Mouse (Mus musculus) WW6 (cell line): ENCODE results near the gene Sfxn3.
"Not testable (repeated sequence)": the region's sequence is repeated elsewhere in the genome, so short reads cannot be mapped to it uniquely, and the experiment has no call there.

Experiments
- DNase-seq: peaks from one replicate; pipeline ENCODE4 v3.0.0-alpha.2; 2013; ENCODE audit warnings: low read depth, low spot score

Gene Sfxn3

DNA sequence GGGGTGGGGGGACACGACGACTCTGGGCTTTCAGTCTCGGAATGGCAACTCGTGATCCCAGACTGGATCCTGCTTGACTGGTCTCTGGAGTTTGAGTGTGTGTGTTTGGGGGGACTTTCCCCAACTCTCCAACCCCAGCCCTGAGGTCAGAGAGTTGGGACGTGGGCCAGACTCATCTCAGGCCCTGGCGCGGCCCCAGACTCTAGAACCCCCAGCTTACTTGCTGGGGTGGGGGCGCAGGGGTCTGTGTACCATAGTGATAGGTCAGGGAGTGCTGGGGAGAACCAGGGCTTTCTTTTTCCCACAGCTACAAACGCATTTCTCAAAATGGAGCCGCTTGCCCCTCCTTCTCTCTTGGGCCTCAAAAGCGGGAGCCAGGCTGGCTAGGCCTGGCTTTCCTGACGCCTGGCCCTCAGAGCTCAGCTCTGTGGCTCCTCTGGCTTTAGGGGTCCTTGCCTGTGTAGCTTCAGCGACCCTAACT lies 28.9 kb upstream of the Sfxn3 start:
- DNase-seq: no peak

DNA sequence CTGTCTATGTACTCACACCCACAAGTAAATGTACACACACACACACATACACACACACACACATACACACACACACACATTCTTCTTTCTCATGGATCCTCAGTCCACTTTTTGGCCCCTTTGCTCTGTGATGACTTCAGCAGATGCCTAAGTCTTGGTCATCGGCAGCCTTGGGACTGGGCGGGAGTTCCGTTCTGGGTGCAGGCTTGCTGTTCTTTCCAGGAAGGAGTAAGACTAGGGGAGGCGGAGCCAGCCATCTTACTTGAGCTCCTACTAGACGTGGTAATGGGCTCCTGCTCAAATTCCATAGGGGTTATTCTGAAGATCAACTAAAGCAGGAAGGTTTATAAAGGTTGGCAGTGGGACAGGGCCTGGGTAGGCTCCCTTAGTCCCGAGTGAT lies 27.0 kb upstream of the Sfxn3 start:
- no peak for DNase-seq

GRCm38 (mm10) chr19:45021362-45021761 lies 25.9 kb upstream of the Sfxn3 start:
- DNase-seq: no peak

- no peak for DNase-seq
These were observed 23.3 kb upstream of the Sfxn3 start for GRCm38 (mm10) chr19:45023993-45024392.

DNA sequence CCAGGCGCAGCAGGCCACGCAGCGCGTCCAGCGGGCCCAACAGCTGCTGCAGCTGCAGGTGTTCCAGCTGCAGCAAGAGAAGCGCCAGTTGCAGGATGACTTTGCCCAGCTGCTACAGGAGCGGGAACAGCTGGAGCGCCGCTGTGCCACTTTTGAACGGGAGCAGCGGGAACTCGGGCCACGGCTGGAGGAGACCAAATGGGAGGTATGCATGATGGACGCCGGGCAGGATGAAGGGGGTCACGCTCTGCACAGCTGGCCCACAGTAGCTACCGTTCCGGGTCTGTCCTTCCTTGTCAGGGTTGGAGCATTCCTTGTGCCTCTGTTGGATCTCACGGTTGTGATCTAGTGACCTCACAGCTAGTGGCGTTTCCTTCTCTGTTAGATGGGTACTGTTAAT lies 22.5 kb upstream of the Sfxn3 start:
- DNase-seq: no peak

DNA sequence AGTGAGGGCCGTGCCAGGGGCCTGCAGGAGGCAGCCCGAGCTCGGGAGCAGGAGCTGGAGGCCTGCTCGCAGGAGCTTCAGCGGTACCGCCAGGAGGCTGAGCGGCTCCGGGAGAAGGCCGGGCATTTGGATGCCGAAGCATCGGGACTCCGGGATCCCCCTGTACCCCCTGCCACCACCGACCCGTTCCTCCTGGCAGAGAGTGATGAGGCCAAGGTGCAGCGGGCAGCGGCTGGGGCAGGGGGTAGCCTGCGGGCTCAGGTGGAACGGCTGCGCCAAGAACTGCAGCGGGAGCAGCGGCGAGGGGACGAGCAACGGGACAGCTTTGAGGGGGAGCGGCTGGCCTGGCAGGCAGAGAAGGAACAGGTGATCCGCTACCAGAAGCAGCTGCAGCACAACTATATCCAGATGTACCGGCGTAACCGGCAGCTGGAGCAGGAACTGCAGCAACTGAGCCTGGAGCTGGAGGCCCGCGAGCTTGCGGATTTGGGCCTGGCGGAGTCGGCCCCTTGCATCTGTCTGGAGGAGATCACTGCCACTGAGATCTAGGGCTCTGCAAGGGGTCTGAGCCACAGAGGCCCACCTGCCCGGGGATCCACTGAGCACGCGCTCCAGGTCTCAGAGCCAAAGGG lies 21.2 kb upstream of the Sfxn3 start:
- DNase-seq: no peak

- DNase-seq: no peak
These were observed 20.2 kb upstream of the Sfxn3 start for GRCm38 (mm10) chr19:45026958-45027670.

GRCm38 (mm10) chr19:45027848-45028247 lies 19.5 kb upstream of the Sfxn3 start:
- DNase-seq: no peak

DNA sequence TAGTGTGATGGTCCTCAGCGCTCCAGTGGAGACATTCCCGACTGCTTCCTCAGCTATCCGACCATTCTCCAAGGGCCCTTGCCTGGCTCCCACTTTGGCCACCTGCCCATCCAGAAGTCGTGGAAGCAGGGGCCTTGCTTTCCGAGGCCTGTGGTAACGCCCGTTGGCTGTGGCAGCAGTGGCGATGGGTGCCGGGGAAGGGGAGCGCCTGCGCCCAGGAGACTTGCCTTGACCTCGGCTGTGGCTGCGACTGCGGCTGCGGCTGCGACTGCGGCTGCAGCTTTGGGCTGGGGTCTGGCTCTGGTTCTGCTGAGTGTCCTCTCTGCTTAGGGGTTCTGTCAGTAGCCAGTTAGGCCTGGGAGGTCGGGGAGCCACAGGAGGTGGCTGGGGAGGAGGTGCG lies 18.6 kb upstream of the Sfxn3 start:
- no peak for DNase-seq

DNA sequence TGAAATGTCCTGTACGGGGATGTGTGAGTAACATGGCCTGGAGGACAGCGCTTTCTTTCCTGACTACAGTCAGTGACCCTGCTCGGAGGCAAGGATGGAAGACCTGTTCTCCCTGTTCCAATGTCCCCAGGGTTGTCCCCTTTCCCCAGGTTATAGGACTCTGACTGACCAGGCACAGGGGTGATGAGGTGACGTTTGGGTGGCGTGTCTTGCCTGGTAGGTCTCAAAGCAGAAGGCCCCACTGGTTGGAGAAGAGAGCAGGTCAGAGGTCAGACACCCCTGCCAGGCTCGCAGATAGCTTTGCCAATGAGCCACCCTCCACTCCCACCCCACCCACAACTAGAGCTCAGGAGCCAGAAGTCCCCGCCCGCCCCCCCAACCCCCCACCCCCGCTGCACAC lies 17.7 kb upstream of the Sfxn3 start:
- no peak for DNase-seq

DNA sequence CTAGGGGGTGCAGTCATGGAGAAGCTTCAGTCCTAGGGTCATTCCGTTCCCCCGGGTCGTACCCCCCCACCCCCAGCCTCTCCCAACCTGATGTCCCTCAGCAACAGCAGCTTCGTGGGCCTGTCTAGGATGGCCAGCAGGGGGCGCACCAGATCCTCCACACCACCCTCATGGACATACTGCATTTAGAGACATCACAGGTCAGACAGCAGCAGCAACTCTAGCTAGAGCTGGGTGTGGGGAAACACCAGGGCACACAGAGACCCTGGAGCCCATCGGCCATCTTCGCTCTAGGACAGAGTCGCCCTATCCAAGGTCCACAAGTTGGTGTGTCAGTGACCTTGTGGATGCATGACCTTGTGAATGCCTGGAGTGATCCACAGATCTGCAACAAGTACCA lies 17.2 kb upstream of the Sfxn3 start:
- DNase-seq: no peak

GRCm38 (mm10) chr19:45030746-45031693 lies 16.3 kb upstream of the Sfxn3 start:
- no peak for DNase-seq

DNA sequence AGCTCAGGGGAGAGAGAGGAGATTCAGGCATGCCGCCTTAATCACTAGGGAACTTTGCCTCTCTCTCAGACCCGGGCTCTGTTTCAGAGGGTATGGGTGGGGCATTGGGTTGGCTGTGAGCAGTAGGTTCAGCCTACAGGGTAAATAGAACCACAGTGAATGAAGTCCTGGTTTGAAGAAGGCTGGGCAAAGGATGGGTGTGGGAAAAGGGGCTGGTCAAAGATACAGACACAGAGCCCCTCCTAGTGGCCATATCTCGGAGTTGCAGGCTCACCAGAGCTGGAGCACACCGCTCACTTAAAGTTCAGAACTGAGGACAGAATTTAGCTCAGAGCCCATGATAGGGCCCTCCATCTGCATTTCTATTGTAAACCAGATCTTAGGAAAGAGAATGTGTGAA lies 15.5 kb upstream of the Sfxn3 start:
- no peak for DNase-seq

GRCm38 (mm10) chr19:45032570-45033332 lies 14.6 kb upstream of the Sfxn3 start:
- no peak for DNase-seq

DNA sequence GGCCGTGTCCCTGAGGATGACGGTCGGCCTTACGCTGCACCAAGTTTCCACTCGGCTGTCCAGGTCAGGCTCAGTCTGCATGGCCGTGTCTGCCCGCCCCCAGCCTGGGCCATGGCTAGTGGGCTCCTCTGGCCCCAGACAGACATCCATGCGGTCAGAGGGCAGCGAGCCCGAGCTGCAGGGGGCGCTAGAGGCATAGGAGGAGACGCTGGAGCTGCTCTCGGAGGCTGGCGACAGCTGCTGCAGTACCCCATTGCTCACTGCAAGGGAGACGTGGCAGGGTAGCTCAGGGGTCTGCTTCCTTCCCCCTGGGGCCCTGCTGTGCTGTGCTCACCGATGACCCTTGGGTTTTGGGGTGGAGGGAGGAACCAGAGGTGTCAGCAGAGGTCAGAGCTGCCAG lies 10.4 kb upstream of the Sfxn3 start:
- DNase-seq: no peak

GRCm38 (mm10) chr19:45038198-45038597 lies 9.1 kb upstream of the Sfxn3 start:
- DNase-seq: not testable (repeated sequence)

DNA sequence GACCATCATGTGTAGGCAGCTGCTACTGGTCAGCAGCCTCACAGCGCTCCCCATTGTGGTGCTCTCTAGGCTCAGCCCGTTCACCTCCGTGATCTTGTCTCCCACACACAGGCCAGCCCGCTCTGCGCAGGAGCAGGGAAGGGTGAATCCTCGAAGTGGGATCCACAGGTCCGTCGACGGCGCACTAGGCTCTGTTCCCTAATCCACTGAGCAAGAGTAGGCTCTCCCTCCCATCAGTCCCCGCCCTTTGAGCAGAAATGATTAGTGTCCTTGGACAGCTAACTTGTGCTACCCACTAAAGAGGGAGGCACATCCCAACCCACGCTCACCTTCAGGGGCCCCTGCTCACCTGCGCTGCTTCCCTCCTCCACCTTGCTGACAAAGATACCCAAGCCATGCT lies 7.1 kb upstream of the Sfxn3 start:
- DNase-seq: no peak

- DNase-seq: no peak
These were observed 2.8 kb upstream of the Sfxn3 start for GRCm38 (mm10) chr19:45044389-45044927.

GRCm38 (mm10) chr19:45045236-45045635 lies 2.1 kb upstream of the Sfxn3 start:
- DNase-seq: no peak

DNA sequence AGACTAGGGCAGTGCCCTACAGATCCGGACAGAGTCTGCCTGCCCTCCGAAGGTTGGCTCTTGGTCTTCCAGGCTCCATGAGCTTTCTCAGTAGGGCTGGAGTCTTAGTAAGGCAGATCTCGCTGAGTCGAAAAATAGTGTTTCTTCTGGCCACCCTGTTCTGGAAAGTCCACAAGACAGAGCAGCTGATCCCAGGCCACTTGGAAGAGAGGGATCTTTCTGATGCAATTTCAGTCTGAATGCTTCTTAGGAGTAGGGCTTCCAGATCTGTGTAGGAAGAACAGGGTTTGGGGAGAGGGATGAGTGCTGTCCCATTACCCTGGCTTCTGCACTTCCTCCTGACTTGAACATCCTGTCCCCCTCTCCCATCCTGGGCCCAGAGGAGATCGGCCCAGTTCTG lies 1.7 kb upstream of the Sfxn3 start, which contains the start of gene Pdzd7:
Gene Pdzd7, minus strand, starts transcription at position 67 of the 400 bp plus-strand sequence.
- DNase-seq: no peak
